Mouse (Mus musculus) CD8-positive naive resting alpha-beta T cell, adult 2 months (primary cell): ENCODE data around the gene Plekha8.

ENCODE experiments used
- DNase-seq, 2 experiments: peaks; one replicate each; pipeline ENCODE4 v3.0.0; 2022; ENCODE audit warnings: low read depth in 2 of 2, low spot score in 2 of 2

Plekha8 gene

DNA sequence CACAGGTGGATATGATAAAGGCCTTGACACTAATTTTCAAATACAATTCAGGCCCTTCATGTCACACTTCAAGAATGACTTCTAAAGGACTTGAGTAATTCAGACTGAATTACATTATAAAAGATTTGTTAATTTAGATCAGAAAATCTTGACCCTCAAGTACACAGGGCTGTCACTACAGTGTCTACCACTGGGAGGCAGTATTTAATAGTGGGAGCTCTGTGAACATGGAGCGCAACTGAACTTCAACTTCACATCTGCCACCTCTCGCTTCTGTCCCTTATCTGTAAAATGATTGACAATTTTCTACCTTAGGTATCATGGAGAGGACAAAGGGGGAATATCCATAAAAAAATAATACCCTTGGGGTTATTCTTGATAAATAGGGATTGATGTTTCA is 8.7 kb upstream of the Plekha8 start:
- peak; percentile 32 to 48 for DNase-seq

DNA sequence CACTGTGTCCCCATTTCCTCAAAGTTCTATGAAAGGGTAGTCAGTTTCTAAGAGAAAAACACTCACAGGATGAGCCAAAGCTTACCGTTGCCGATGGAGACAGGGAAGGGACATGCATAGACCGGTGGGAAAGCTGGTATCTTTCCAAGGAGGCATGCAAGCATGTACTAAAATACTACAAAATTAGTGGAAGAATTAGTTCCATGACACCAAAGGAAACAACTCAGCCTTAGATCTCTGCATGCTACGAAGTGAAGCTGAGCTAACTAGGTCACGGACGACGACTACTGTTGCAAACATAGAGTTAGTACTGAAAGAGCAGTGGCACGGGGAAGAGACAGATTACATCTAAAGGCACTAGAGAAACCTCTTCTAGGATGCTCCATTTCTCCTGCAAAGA is 8.0 kb upstream of the Plekha8 start:
- DNase-seq = no peak

- no peak for DNase-seq
Measured at GRCm38 (mm10) chr6:54587683-54588082, 7.2 kb upstream of the Plekha8 start.

GRCm38 (mm10) chr6:54588212-54588611 is 6.7 kb upstream of the Plekha8 start:
- DNase-seq = no peak

GRCm38 (mm10) chr6:54590691-54591090 is 4.2 kb upstream of the Plekha8 start:
- no peak for DNase-seq

GRCm38 (mm10) chr6:54591778-54592177 is 3.1 kb upstream of the Plekha8 start:
- no peak for DNase-seq

DNA sequence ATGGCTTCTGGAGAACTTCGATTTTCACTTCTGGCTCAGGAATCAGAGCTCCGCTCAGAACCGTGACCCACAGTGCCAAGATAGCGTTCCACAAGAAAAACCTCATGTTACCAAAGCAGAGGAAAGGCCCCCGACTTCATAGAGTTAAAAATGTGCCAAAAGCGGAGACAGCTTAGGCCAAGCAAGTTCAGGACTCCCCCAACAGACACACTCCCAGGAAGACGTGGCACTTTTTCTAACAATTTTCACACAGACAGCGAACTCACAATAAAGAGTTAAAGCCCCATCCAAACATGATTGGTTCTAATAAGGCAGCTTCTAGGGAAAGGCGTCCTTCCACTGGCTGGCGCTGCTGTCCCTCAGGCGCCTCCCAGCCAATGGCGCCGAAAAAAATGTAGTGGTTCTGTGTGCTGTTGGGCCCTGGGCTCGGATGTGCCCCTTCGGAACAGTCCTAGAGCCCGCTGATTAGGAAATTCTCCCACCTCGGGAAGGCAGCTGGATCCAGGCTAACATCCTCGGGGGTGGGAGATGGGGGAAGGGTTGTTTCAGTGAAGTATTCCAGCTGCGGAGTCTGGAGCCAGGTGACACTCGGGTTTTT is 1.9 kb upstream of the Plekha8 start:
- peak; percentile 58 to 71 for DNase-seq

- DNase-seq = no peak
Measured at GRCm38 (mm10) chr6:54593766-54594468, 994 bp upstream of the Plekha8 start.

GRCm38 (mm10) chr6:54595330-54595878 is 493 bp downstream of the Plekha8 start:
- no peak for DNase-seq

DNA sequence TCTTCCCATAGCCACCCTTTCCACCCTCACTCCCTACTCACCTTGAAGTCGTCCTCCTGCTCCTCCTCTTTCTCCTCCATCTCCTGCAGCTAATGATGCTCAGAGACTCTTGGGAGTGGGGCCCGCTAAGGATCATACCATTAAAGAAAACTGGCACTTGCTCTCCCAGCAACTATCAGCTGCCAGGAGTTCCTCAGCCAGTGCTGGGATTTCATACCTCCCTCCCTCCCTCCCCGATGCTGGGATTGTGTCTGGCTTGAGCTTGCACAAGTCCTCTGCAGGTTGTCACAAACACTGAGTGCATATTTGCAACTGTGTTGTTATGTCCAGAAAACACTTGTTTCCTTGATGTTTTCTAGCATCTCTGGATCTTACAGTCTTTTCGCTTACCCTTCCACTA is 2.3 kb downstream of the Plekha8 start, which contains the start of gene Fkbp14:
Gene Fkbp14 (minus strand): TSS at position 101 of the 400 bp plus-strand sequence.
- no peak for DNase-seq

GRCm38 (mm10) chr6:54597711-54598110 is 2.8 kb downstream of the Plekha8 start:
- no peak for DNase-seq

DNA sequence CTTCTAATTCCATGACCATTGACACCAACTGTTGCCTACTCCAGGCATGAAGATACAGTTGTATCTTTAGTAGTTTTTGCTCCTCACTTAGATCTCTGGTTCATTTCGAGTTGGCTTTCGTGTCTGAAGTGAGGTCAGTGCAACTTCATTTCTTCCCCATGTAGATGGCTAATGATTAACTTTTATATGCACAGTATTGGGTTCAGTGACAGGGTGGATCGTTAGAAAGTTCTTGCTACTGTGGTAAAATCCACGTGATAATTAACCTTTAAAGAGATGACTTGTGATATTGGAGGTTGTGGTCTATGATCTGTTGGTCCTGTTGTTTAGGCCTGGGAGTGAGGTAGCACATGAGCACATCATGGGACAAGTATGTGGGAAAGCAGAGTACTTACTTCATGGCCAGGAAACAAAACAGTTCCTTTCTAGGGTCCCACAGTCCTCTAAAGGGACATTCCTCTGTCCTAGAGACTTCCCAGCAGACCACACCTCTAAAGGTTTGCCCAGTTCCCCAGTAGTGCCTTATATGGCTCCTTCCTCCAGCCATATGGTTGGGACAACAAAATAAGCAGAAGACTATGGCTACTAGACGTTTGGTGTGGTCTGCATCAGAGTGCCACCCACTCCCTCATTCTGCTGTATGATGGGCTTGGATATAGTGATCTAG is 5.9 kb downstream of the Plekha8 start:
- DNase-seq = no peak

- no peak for DNase-seq
Measured at GRCm38 (mm10) chr6:54602891-54603290, 8.0 kb downstream of the Plekha8 start.

DNA sequence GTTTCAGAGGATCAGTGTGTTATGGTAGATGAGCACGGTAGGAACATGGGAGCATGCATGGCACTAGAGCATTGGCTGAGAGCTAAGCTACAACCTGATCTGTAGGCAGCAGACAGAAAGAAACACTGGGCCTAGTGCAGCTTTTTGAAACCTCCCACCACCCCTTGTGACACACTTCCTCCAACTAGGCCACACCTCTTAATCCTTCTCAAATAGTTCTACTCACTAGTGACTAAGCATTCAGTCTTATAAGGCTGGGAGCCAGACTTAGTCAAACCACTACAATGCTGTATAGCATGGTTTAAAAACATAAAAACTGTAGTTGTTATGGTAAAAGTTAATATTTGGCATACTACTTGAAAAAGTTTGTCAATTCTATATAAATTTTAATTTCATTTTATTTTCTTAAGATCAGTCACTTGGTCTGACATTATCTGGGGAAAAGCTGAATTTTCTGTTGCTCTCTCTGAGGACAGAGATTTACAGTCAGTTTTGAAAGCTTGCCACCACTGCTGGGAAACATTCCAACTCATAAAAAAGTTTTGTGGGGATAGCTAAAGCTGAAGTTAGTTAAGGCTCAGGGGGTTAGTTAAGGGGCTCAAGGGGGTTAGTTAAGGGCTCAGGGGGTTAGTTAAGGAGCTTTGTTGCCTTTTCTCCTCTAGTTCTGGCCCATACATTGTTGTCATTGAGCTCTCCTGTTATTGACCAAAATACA is 9.2 kb downstream of the Plekha8 start:
- no peak for DNase-seq

- no peak for DNase-seq
Measured at GRCm38 (mm10) chr6:54606241-54606640, 11.3 kb downstream of the Plekha8 start.

DNA sequence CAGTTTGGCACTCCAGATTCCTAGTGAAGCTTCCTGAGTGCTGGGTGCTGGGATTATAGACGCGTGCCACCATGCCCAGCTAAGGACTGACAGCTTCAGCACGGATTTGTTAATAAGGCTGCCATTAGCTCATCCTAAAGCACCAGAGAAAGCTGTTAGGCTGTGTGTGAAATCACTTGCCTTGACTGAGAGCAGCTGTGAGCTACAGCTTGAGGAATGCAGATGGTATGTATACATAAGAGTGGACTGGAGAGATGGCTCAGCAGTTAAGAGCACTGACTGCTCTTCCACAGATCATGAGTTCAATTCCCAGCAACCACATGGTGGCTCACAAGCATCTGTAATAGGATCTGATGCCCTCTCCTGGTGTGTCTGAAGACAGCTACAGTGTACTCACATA is 22.5 kb downstream of the Plekha8 start:
- DNase-seq = no peak

- no peak for DNase-seq
Measured at GRCm38 (mm10) chr6:54619530-54619929, 24.6 kb downstream of the Plekha8 start.

- DNase-seq = no peak
Measured at GRCm38 (mm10) chr6:54620357-54620756, 25.4 kb downstream of the Plekha8 start.

- DNase-seq = no peak
Measured at GRCm38 (mm10) chr6:54628381-54628780, 33.5 kb downstream of the Plekha8 start.

GRCm38 (mm10) chr6:54629734-54630133 is 34.8 kb downstream of the Plekha8 start:
- DNase-seq = peak in 1 of 2 experiments; percentile 3

DNA sequence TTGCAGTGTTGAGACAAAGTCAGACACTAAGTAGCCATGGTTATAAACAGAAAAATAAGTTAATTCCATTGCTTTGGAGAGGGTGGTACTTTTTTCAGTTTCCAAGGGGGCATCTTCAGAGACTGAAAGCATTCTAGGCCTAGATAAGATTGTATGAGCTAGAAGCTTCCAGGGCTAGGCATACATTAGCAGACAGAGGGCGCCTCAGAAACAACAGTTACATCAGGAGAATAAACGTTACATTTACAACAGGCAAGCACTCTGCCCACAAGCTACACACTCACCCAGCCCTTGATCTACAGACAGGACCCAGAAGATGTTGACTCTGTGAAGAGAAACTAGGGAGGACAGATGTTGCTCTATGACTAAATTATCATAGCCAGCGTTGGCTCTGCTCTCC is 36.6 kb downstream of the Plekha8 start:
- DNase-seq = peak; percentile 3 to 27
